Comparison of ENCODE assay signal across 9 mouse cellular contexts in genomic region chr17:34133289-34133688, GRCm38 (mm10).
A peak's percentile ranks its signal among the peaks of the same experiment; 100 is the strongest.
DNase-seq lines count a peak whose midpoint lies in the region.
"Had no signal": no experiment of that assay in that cellular context is flagged by ENCODE, and none has a peak within 500 bp of the region (broad histone marks: within the 10 kb centered on the region; RNA-seq: fewer than 3 reads in every experiment).

No protein-coding gene starts in this region.

- peak; percentile 26 for DNase-seq in cerebellum, adult 9-10 months
- DNase-seq in cerebellum, adult 8-10 months: no peak
- DNase-seq in layer of hippocampus, adult 9-11 months: peak; percentile 14
- DNase-seq in layer of hippocampus, adult 9-10 months (ENCODE audit: low spot score): no peak
- peak; percentile 62 for DNase-seq in 416B (ENCODE audit: low read depth)
- peak; percentile 53 for DNase-seq in induced T-regulatory cell, adult 2 months (ENCODE audit: low read depth)
- DNase-seq in frontal cortex, postnatal 25 days (ENCODE audit: low spot score in 2 of 2): no peak
- no peak for DNase-seq in spleen, adult 12 weeks (ENCODE audit: low spot score)
- DNase-seq: right cerebral cortex, postnatal 25 days had no signal

Comparison
In these comparisons a context has a peak if more than half of its experiments do, and no peak if none do; other contexts are left out.
1. DNase-seq: peak in cerebellum, adult 9-10 months (single experiment), layer of hippocampus, adult 9-11 months (single experiment), 416B (single experiment) and induced T-regulatory cell, adult 2 months (single experiment); none in cerebellum, adult 8-10 months (single experiment), layer of hippocampus, adult 9-10 months (single experiment), frontal cortex, postnatal 25 days (0 of 2) and spleen, adult 12 weeks (single experiment).